28 mouse cellular contexts compared by ENCODE assay signal in the genomic region with DNA sequence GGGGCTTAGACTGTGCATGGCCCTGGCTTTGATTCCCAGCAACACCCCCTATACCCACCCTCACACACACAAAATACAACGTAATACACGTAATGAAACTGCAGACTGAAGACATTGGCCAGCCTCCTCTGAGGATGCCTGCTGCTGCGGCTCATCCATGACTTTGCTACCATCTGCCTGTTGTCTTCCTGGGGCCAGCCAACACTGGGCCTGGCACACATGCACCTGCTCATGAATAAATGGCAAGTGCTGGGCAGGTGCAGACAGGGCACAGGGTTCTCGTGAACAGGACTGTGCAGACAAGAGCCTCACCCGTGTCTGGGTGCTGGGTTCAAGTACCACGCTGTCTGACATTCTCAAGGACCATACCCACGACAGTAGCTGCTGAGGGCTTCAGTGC. TPM values are rescaled to one million over a fixed set of nuclear protein-coding genes. Genes with fewer than 3 reads are reported as not detected.
DNase-seq lines count a peak whose midpoint lies in the region; ATAC-seq and TF ChIP-seq lines count a peak whose summit lies in the region.
"Had no signal": no experiment of that assay in that cellular context is flagged by ENCODE, and none has a peak within 500 bp of the region (broad histone marks: within the 10 kb centered on the region; RNA-seq: fewer than 3 reads in every experiment).

No protein-coding gene starts in this region.

- H3K4me3 ChIP-seq in forebrain, embryonic 13.5 days, result no peak overlapping the region
- H3K4me3 ChIP-seq in forebrain, embryonic 12.5 days (replicated peaks), result no peak overlapping the region
- no peak overlapping the region for H3K4me3 ChIP-seq in layer of hippocampus, adult 2 months
- H3K4me3 ChIP-seq: embryonic facial prominence, embryonic 10.5 days; heart, embryonic 12.5 days; limb, embryonic 10.5 days; liver, embryonic 12.5 days; lung, embryonic 15.5 days; midbrain, embryonic 13.5 days; myocyte; stomach, embryonic 15.5 days had no signal

- 87% methylated on average over 7 of the region's 7 CpGs for WGBS in forebrain, embryonic 13.5 days
- whole genome bisulfite sequencing in forebrain, embryonic 12.5 days, result 89% methylated on average over 7 of the region's 7 CpGs

- DNase-seq in layer of hippocampus, adult 2 months (ENCODE audit: low spot score in 2 of 2), result no peak
- DNase-seq in layer of hippocampus, postnatal 36 days, result no peak
- peak; percentile 58 for DNase-seq in cerebellum, adult 11-12 months
- DNase-seq in cerebellum, postnatal 14 days, result peak; percentile 58
- no peak for DNase-seq in kidney, postnatal 36 days
- no peak for DNase-seq in layer of hippocampus, adult 8-10 months (ENCODE audit: low spot score in 2 of 2)
- DNase-seq: adrenal gland, postnatal 10 days; heart, adult 11 months; heart, postnatal 14 days; kidney, adult 2 months; kidney, postnatal 14 days; layer of hippocampus, adult 9-11 months; thymus, adult 18-20 months had no signal

- no peaks in the 10 kb centered on the region for H3K9me3 ChIP-seq in forebrain, embryonic 13.5 days (replicated peaks)
- no peaks in the 10 kb centered on the region for H3K9me3 ChIP-seq in forebrain, embryonic 12.5 days
- H3K9me3 ChIP-seq: embryonic facial prominence, embryonic 10.5 days; G1E; heart, embryonic 12.5 days; limb, embryonic 10.5 days; liver, embryonic 12.5 days; lung, embryonic 15.5 days; midbrain, embryonic 13.5 days; stomach, embryonic 15.5 days had no signal

- ATAC-seq in forebrain, embryonic 13.5 days, result no peak
- ATAC-seq in forebrain, embryonic 12.5 days (ENCODE audit: low FRiP score), result no peak
- ATAC-seq: activated CD4-positive, CD25-positive, alpha-beta regulatory T cell, adult 4 months; CD4-positive, CD25-positive, alpha-beta regulatory T cell, adult 4 months; liver, embryonic 12.5 days had no signal

- no peak overlapping the region for H3K4me2 ChIP-seq in forebrain, embryonic 13.5 days
- no peak overlapping the region for H3K4me2 ChIP-seq in forebrain, embryonic 12.5 days
- H3K4me2 ChIP-seq: heart, embryonic 12.5 days; liver, embryonic 12.5 days; lung, embryonic 15.5 days; midbrain, embryonic 13.5 days; stomach, embryonic 15.5 days had no signal

- H3K27me3 ChIP-seq in forebrain, embryonic 13.5 days, result no peaks in the 10 kb centered on the region
- H3K27me3 ChIP-seq in forebrain, embryonic 12.5 days, result no peaks in the 10 kb centered on the region
- H3K27me3 ChIP-seq: liver, embryonic 12.5 days; lung, embryonic 15.5 days; midbrain, embryonic 13.5 days; stomach, embryonic 15.5 days had no signal

- peaks cover 12% of the 10 kb centered on the region for H3K36me3 ChIP-seq in forebrain, embryonic 13.5 days (ENCODE audit: poor library complexity, severe bottlenecking)
- H3K36me3 ChIP-seq in forebrain, embryonic 12.5 days (replicated peaks), result peaks cover 8% of the 10 kb centered on the region; the same call in 1 of the 2 replicates

- peaks cover 44% of the 10 kb centered on the region for H3K4me1 ChIP-seq in forebrain, embryonic 13.5 days
- peaks cover 27% of the 10 kb centered on the region for H3K4me1 ChIP-seq in forebrain, embryonic 12.5 days
- H3K4me1 ChIP-seq: lung, embryonic 15.5 days; stomach, embryonic 15.5 days had no signal

- no peak for TF ChIP-seq CTCF in layer of hippocampus, adult 2 months (conservative IDR thresholded peaks at IDR 0.05)

- peak overlapping the region; percentile 86 for H3K27ac ChIP-seq in forebrain, embryonic 13.5 days
- no peak overlapping the region for H3K27ac ChIP-seq in forebrain, embryonic 12.5 days
- H3K27ac ChIP-seq in layer of hippocampus, adult 2 months, result peak overlapping the region; percentile 81
- H3K27ac ChIP-seq: embryonic facial prominence, embryonic 10.5 days; limb, embryonic 10.5 days; liver, embryonic 12.5 days; lung, embryonic 15.5 days; macrophage; midbrain, embryonic 13.5 days; stomach, embryonic 15.5 days had no signal

- no peak overlapping the region for H3K9ac ChIP-seq in forebrain, embryonic 13.5 days
- no peak overlapping the region for H3K9ac ChIP-seq in forebrain, embryonic 12.5 days
- H3K9ac ChIP-seq: heart, embryonic 12.5 days; liver, embryonic 12.5 days; lung, embryonic 15.5 days; midbrain, embryonic 13.5 days; stomach, embryonic 15.5 days had no signal

RNA-seq across cellular contexts. Expression of a gene that starts 40.0 kb away (rescaled TPM):
- polyA plus RNA-seq in forebrain, embryonic 13.5 days (2015; fragmentation: Nextera tagmentation; extraction: Ambion mirVana), result 165 and 182 TPM in 2 replicates
- polyA plus RNA-seq in forebrain, embryonic 12.5 days (2016; fragmentation: Nextera tagmentation; extraction: Ambion mirVana), result 118 and 147 TPM in 2 replicates
- 100 to 1,000 TPM; 106 to 113 TPM for total RNA-seq in layer of hippocampus, adult 2 months (2021)
- total RNA-seq in layer of hippocampus, postnatal 36 days (2021), result 100 to 1,000 TPM; 108 to 109 TPM
- 100 to 1,000 TPM in 2 of 4 experiments, 10 to 100 TPM in 2; 91.6 to 116 (median 104) TPM for total RNA-seq in layer of hippocampus, adult 8-10 months (2022)
- polyA plus RNA-seq: activated CD4-positive, CD25-positive, alpha-beta regulatory T cell, adult 4 months; CD4-positive, CD25-positive, alpha-beta regulatory T cell, adult 4 months had no signal

RNA-seq across cellular contexts. Expression of a gene that starts 54.6 kb away (rescaled TPM):
- 14.9 and 17.2 TPM in 2 replicates for polyA plus RNA-seq in forebrain, embryonic 13.5 days (2015; fragmentation: Nextera tagmentation; extraction: Ambion mirVana)
- polyA plus RNA-seq in forebrain, embryonic 12.5 days (2016; fragmentation: Nextera tagmentation; extraction: Ambion mirVana), result 14.8 and 16.5 TPM in 2 replicates
- total RNA-seq in layer of hippocampus, adult 2 months (2021), result 10 to 100 TPM; 20.8 to 21.6 TPM
- total RNA-seq in layer of hippocampus, postnatal 36 days (2021), result 10 to 100 TPM; 25.9 to 26.0 TPM
- 10 to 100 TPM; 25.8 to 40.8 (median 33.5) TPM for total RNA-seq in layer of hippocampus, adult 8-10 months (2022)
- total RNA-seq: common myeloid progenitor, adult 5-6 weeks; G1E had no signal
- polyA plus RNA-seq: activated CD4-positive, CD25-positive, alpha-beta regulatory T cell, adult 4 months; CD4-positive, CD25-positive, alpha-beta regulatory T cell, adult 4 months; macrophage had no signal

Comparison
In these comparisons a context has a peak if more than half of its experiments do, and no peak if none do; other contexts are left out.
1. DNase-seq: peak in cerebellum, adult 11-12 months (single experiment) and cerebellum, postnatal 14 days (2 of 2); none in layer of hippocampus, adult 2 months (0 of 2), layer of hippocampus, postnatal 36 days (0 of 2), kidney, postnatal 36 days (0 of 2) and layer of hippocampus, adult 8-10 months (0 of 2).